Mouse (Mus musculus) G1E (cell line): ENCODE data around the gene Ralgps1.

Experiments
- CTCF ChIP-seq: IDR thresholded peaks from 2 replicates; pipeline ENCODE4 v1.5.1; 2012; ENCODE audit warnings: low read depth, low read length, inconsistent platforms, mixed read lengths
- GATA1 ChIP-seq: IDR thresholded peaks from 2 replicates; pipeline ENCODE4 v1.6.1; 2012; ENCODE audit warnings: borderline replicate concordance, low read length, inconsistent platforms, mixed read lengths
- GATA2 ChIP-seq: IDR thresholded peaks from 2 replicates; pipeline ENCODE4 v1.6.1; 2012; ENCODE audit warnings: low read depth, low read length, inconsistent platforms, borderline replicate concordance
- TAL1 ChIP-seq: conservative IDR thresholded peaks from 2 replicates; pipeline ENCODE4 v1.6.1; 2012; ENCODE audit warnings: low read depth, low read length, inconsistent platforms, mixed read lengths

GRCm38 (mm10) chr2:33350921-33351320 lies 20.4 kb downstream of the Ralgps1 start:
- no peak for TF ChIP-seq GATA1
- TF ChIP-seq CTCF = no peak
- TF ChIP-seq TAL1 = no peak
- no peak for TF ChIP-seq GATA2
